Mouse (Mus musculus): ENCODE results near the gene Smox.

GRCm38 (mm10) chr2:131506358-131506757 is 15.1 kb downstream of the Smox start:
- TF ChIP-seq POLR2A (IDR thresholded peaks at IDR 0.05; ENCODE audit: extremely low read depth, insufficient read depth, low read length) (no peak), CTCF (IDR thresholded peaks at IDR 0.05; ENCODE audit: low read depth, low read length) (no peak)

All from liver, adult 2 months (tissue).